Mouse (Mus musculus) intestine, embryonic 14.5 days (tissue): Measurements from ENCODE around the gene Ppp1r3c. TPM values are rescaled to one million over a fixed set of nuclear protein-coding genes. Genes with fewer than 3 reads are reported as not detected.

ENCODE experiments used
- polyA plus RNA-seq: library from polyadenylated mRNA; unstranded; fragments of >200 nt; fragmentation: Nextera tagmentation; extraction: Ambion mirVana; gene quantifications from 2 replicates; pipeline ENCODE4 v1.2.1, GENCODE M21; 2014

The Ppp1r3c gene
- polyA plus RNA-seq, 1 experiment from 2014 or later: 11.7 TPM

Other genes starting within 250 kb of the Ppp1r3c start
- gene Hectd2, start 182.0 kb downstream of the Ppp1r3c start, polyA plus RNA-seq: 2.8 and 3.5 TPM in 2 replicates
- 64.6 and 73.8 TPM in 2 replicates for gene Tnks2, start 97.6 kb upstream of the Ppp1r3c start, polyA plus RNA-seq
- 3.5 and 3.8 TPM in 2 replicates for gene Fgfbp3, start 183.0 kb upstream of the Ppp1r3c start, polyA plus RNA-seq
- gene Btaf1, start 189.4 kb upstream of the Ppp1r3c start, polyA plus RNA-seq: 15.3 and 16.0 TPM in 2 replicates